Mouse (Mus musculus) embryonic facial prominence, embryonic 11.5 days (tissue): Measurements from ENCODE around the gene Nufip2. TPM values are rescaled to one million over a fixed set of nuclear protein-coding genes. Genes with fewer than 3 reads are reported as not detected.
"Not testable (repeated sequence)": the region's sequence is repeated elsewhere in the genome, so short reads cannot be mapped to it uniquely, and the experiment has no call there.

Source experiments
- ATAC-seq: fragments of 200-750 bp; cut with Nextera tagmentation; replicated peaks from 2 replicates; pipeline ENCODE4 v1.8.0; 2017; ENCODE audit warnings: low read depth; ENCODE audit not compliant: insufficient number of reproducible peaks, low FRiP score, low TSS enrichment
- DNase-seq: peaks from one replicate; pipeline ENCODE4 v3.0.0-alpha.2; 2015; ENCODE audit warnings: low spot score
- H3K27ac ChIP-seq: fragments of 300-500 bp; sonication (generic); replicated peaks from 2 replicates; pipeline ENCODE4 v1.5.1; 2014; ENCODE audit warnings: mild to moderate bottlenecking, low read depth, low read length, control low read depth
- H3K27me3 ChIP-seq: fragments of 300-500 bp; sonication (generic); 2 replicates; pipeline ENCODE4 v1.6.1; 2014; ENCODE audit warnings: mild to moderate bottlenecking, low read length, moderate library complexity, mixed read lengths; ENCODE audit not compliant: control insufficient read depth, insufficient read depth
- H3K36me3 ChIP-seq: fragments of 300-500 bp; sonication (generic); replicated peaks from 2 replicates; pipeline ENCODE4 v1.6.1; 2014; ENCODE audit warnings: low read depth, mild to moderate bottlenecking, low read length, moderate library complexity, mixed read lengths; ENCODE audit not compliant: control insufficient read depth, insufficient read depth
- H3K4me1 ChIP-seq: fragments of 300-500 bp; sonication (generic); 2 replicates; pipeline ENCODE4 v1.6.1; 2014; ENCODE audit warnings: low read length, mixed read lengths; ENCODE audit not compliant: control insufficient read depth, insufficient read depth
- H3K4me2 ChIP-seq: fragments of 300-500 bp; sonication (generic); 2 replicates; pipeline ENCODE4 v1.6.1; 2014; ENCODE audit warnings: low read depth, mild to moderate bottlenecking, control low read depth, low read length, moderate library complexity
- H3K4me3 ChIP-seq: fragments of 300-500 bp; sonication (generic); 2 replicates; pipeline ENCODE4 v1.5.1; 2014; ENCODE audit warnings: low read depth, low read length, control low read depth
- H3K9ac ChIP-seq: fragments of 300-500 bp; sonication (generic); replicated peaks from 2 replicates; pipeline ENCODE4 v1.6.1; 2014; ENCODE audit warnings: mild to moderate bottlenecking, control low read depth, low read length
- H3K9me3 ChIP-seq: fragments of 300-500 bp; sonication (generic); replicated peaks from 2 replicates; pipeline ENCODE4 v1.6.1; 2016; ENCODE audit warnings: mild to moderate bottlenecking, low read length, inconsistent platforms, mixed read lengths; ENCODE audit not compliant: control insufficient read depth
- WGBS: fragments of 180-500 bp; shearing (Covaris S2); extraction: QIAGEN DNeasy Blood & Tissue Kit; methylation state at CpG from one replicate; pipeline ENCODE4 v1.1.7; 2014; 5-methylcytosine and 5-hydroxymethylcytosine counted together
- polyA plus RNA-seq: library from polyadenylated mRNA; unstranded; fragments of >200 nt; fragmentation: Nextera tagmentation; extraction: Ambion mirVana; gene quantifications from 2 replicates; pipeline ENCODE4 v1.2.1, GENCODE M21; 2014

The Nufip2 gene
- polyA plus RNA-seq, 1 experiment from 2014 or later = 4.1 TPM

DNA sequence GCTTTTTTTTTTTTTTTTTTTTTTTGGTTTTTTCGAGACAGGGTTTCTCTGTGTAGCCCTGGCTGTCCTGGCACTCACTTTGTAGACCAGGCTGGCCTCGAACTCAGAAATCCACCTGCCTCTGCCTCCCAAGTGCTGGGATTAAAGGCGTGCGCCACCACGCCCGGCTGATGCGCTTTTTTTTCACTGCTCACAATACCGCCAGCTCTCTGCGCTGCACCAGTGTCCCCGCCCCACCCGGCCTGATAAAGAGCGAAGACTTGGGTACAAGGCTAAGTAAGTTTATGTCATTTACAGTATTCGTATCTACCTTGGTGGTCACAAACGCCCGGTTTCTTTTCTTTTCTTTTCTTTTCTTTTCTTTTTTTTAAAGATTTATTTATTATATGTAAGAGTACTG, 61.1 kb downstream of the Nufip2 start:
- H3K27ac ChIP-seq, H3K9ac ChIP-seq, H3K27me3 ChIP-seq, H3K36me3 ChIP-seq, H3K9me3 ChIP-seq, DNase-seq, H3K4me1 ChIP-seq, ATAC-seq, H3K4me2 ChIP-seq, H3K4me3 ChIP-seq: not testable (repeated sequence)
- 96% methylated on average over 13 of the region's 15 CpGs for WGBS

GRCm38 (mm10) chr11:77748996-77749395, 63.0 kb downstream of the Nufip2 start:
- Histone ChIP-seq H3K4me3 (no peak overlapping the region), H3K9ac (no peak overlapping the region), H3K27me3 (no peaks in the 10 kb centered on the region), H3K36me3 (no peaks in the 10 kb centered on the region), H3K27ac (no peak overlapping the region), H3K4me1 (no peaks in the 10 kb centered on the region), H3K9me3 (no peaks in the 10 kb centered on the region), H3K4me2 (no peak overlapping the region)
- 89% methylated on average over 5 of the region's 5 CpGs for WGBS
- DNase-seq = no peak
- no peak for ATAC-seq

GRCm38 (mm10) chr11:77752525-77752924, 66.6 kb downstream of the Nufip2 start:
- Histone ChIP-seq H3K27ac (no peak overlapping the region), H3K9ac (no peak overlapping the region), H3K9me3 (no peaks in the 10 kb centered on the region), H3K27me3 (no peaks in the 10 kb centered on the region), H3K4me3 (no peak overlapping the region), H3K36me3 (no peaks in the 10 kb centered on the region), H3K4me2 (no peak overlapping the region), H3K4me1 (no peaks in the 10 kb centered on the region)
- WGBS = 83% methylated on average over 5 of the region's 5 CpGs
- no peak for DNase-seq
- no peak for ATAC-seq

GRCm38 (mm10) chr11:77753469-77753868, 67.5 kb downstream of the Nufip2 start:
- WGBS = 74% methylated on average over 3 of the region's 3 CpGs
- Histone ChIP-seq H3K27me3 (no peaks in the 10 kb centered on the region), H3K9me3 (no peaks in the 10 kb centered on the region), H3K4me3 (no peak overlapping the region), H3K27ac (no peak overlapping the region), H3K9ac (no peak overlapping the region), H3K4me1 (no peaks in the 10 kb centered on the region), H3K4me2 (no peak overlapping the region), H3K36me3 (no peaks in the 10 kb centered on the region)
- ATAC-seq (no peak), DNase-seq (no peak)

DNA sequence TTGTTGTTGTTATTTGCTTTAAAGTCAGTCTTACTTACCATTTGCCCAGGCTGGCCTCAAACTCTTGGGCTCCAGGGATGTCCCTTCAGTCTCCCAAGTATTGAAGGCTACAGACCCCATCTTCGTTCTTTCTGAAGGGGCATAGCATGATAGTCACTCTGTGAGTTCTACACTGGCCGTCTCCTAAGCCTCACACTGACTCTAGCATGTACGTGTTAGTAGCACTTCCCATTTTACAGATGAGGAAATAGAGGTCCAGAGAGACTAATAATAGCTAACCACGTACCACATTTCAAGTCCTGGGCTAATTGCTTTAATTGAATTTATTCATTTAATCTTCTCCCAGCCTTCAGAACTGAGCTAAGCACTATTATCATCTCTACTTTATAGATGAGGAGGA, 74.1 kb downstream of the Nufip2 start:
- no peak overlapping the region for H3K4me3 ChIP-seq
- DNase-seq = no peak
- no peak for ATAC-seq
- H3K4me2 ChIP-seq = no peak overlapping the region
- H3K9me3 ChIP-seq = no peaks in the 10 kb centered on the region
- peaks cover 2% of the 10 kb centered on the region; the same call in 1 of the 2 replicates for H3K4me1 ChIP-seq
- H3K9ac ChIP-seq = no peak overlapping the region
- H3K27me3 ChIP-seq = no peaks in the 10 kb centered on the region
- WGBS = 85% methylated on average over 4 of the region's 4 CpGs
- no peak overlapping the region for H3K27ac ChIP-seq
- no peaks in the 10 kb centered on the region for H3K36me3 ChIP-seq

DNA sequence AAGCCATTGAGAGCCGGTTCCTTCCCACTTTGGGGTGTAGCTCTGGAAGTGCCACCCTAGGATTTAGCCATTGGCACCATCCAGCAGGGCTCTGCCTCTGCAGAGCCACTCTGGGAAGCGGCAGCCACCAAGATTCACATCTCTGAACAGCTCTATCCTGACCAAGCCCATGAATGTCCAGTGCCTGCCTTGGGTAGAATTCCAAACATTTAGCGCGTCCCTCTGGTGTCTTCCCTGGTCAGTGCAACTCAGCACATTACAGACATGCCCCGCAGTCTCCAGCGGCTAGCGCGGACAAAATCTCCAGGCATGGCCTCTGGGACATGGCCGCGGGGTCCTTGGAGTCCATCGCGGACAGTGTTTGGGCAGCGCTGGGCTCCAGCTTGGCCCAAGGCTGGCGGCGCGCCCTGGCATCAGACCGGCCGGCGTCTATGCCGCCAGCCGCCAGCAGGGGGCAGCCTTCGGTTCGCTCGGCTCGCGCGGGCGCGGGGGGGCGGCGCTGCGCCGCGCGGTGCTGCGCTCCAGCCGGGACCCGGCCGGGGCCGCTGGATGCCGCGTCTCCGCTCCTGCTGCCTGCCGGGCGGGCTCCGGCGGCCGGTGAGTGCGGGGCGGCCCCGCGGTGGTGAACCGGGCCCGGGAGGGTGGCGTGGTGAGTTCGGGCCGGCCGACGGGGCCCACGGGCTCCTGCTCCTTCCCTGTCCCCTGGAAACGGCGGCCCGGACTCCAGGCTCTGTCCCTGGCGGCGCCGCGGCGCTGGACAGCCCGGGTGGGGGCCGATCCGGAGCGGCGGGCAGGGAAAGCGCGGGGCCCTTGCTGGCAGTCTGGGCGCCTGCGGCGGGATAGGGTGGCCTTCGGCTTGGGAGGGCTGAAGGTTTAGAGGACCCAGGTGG, 77.1 kb downstream of the Nufip2 start, which contains the start of gene Myo18a:
TSS of gene Myo18a (plus strand) at position 464 of the 890 bp plus-strand sequence.
- DNase-seq (peak; percentile 91), ATAC-seq (peak; percentile 72)
- H3K4me3 ChIP-seq = peak within 1 kb of the TSS; percentile 78
- H3K4me2 ChIP-seq = peak within 1 kb of the TSS; percentile 81
- peak within 1 kb of the TSS; percentile 92 for H3K9ac ChIP-seq
- peak within 1 kb of the TSS; percentile 63 for H3K27ac ChIP-seq
- no peaks in the 10 kb centered on the region for H3K9me3 ChIP-seq
- H3K36me3 ChIP-seq = no peaks in the 10 kb centered on the region
- no peaks in the 10 kb centered on the region for H3K27me3 ChIP-seq
- peaks cover 6% of the 10 kb centered on the region for H3K4me1 ChIP-seq
- 2% methylated on average over 58 of the region's 79 CpGs for WGBS

DNA sequence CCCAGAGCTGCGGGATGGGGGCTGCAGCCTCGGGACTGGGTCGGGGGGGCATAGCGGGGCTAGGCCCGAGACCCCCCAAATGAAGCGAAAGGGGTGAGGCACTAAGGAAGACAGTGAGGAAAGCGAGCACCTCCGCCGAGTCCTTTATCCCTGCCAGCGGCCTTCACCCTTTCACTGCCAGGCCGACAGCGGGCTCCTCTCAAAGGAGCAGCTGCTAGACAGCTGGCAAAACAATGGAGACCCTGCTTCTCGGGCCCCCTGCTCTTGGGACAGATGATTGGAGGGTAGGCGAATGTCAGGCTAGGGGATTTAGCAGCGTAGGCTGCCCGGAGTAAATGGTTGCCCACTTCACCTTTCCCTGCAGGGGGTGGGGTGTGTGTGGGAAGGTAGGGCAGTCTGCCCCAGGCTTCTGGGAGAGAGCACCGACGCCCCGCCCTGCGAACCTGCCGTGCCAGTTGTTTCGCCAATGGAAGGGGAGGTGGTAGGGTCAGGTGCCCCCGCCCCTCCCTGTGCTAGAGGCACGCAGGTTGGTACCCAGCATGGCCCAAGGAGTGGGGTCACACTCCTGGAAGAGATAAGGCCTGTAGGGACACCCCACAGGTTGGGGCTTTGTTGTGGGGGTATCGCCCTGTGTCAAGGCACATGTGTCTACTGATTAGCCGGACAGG, 77.9 kb downstream of the Nufip2 start:
- Histone ChIP-seq H3K27ac (peak overlapping the region; percentile 63), H3K27me3 (no peaks in the 10 kb centered on the region), H3K36me3 (no peaks in the 10 kb centered on the region), H3K9ac (peak overlapping the region; percentile 92), H3K4me2 (peak overlapping the region; percentile 81), H3K9me3 (no peaks in the 10 kb centered on the region), H3K4me3 (peak overlapping the region; percentile 78), H3K4me1 (peaks cover 6% of the 10 kb centered on the region)
- 4% methylated on average over 26 of the region's 26 CpGs for WGBS
- ATAC-seq = peak; percentile 27
- DNase-seq = peak; percentile 71
